Mouse (Mus musculus) gastrocnemius, postnatal 36 days (tissue): ENCODE results near the gene Trmt2a. TPM values are rescaled to one million over a fixed set of nuclear protein-coding genes. Genes with fewer than 3 reads are reported as not detected.

Experiments
- DNase-seq, 2 experiments: peaks; one replicate each; pipeline ENCODE4 v3.0.0; 2022
- intact Hi-C: fragments of 180-260 bp; cut with DNase I; formaldehyde crosslinking; loops from one replicate; pipeline ENCODE4 v1.15.1; 2025
- long read RNA-seq, 2 experiments: library from polyadenylated mRNA; stranded (forward); transcript quantifications; one replicate each; pipeline ENCODE4 v2.0.0; 2021
- total RNA-seq, 2 experiments: library from RNA; stranded (reverse); gene quantifications; 2 replicates each; pipeline ENCODE4 v1.2.3; 2021

The Trmt2a gene
- total RNA-seq, result 10 to 100 TPM in 1 of 2 experiments, 1 to 10 TPM in 1; 8.8 to 10.4 TPM
- long read RNA-seq, experiment 1, partial matches to known transcripts, result 0 of 4 reads
- long read RNA-seq, experiment 1, other reads (novel, unspliced or antisense), result 0 of 4 reads
- long read RNA-seq, experiment 2, partial matches to known transcripts, result 0 of 6 reads
- long read RNA-seq, experiment 2, other reads (novel, unspliced or antisense), result 1 of 6 reads

DNA sequence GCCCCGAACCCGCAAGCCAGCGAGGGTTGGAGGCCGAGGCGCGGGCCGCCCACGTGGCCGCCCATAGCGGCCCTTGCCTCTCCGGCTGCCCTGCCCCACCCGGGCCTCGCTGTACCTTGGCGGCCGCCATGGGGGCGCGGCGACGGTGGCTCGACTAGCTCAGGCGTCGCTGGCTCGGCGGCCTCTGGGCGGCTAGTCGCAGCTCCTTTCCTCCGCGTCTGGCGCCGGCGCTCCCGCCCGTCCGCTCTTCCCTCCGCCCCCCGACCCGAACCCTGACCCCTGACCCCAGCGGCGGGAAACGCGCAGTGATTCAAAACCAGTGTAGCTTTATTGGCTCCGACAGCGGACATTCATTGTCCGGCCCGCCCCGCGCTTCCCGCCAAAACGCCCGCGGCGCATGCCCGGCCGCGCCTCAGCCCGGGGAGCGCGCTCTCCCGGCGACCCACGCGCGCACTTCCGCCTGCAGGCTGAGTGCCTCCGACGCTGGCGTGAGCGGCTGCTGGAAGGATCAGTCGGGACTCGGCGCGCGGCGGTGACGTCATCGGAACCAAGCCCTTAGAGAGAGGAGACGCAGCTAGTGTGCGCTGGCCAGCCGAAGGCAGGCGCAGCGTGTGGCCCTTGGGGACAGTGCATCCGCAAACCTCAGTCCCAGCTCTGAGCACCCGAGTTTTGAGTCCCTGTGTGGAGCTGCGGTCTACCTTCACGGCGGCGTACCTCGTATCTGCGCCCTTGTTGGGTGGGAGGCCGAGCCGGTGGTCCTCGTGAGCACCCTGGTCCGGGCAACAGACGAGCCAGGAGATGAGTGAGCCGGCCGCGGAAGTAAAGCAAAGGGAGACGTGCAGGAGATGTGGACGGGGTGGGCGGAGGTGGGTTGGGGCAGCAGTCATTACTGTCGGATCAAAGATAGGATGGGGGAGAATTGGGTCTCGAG is at the start of gene Trmt2a, which contains the start of gene Ranbp1:
Gene Trmt2a (plus strand): TSS at position 247 of the 931 bp plus-strand sequence.
Gene Ranbp1 (minus strand): TSS at position 300 of the 931 bp plus-strand sequence.
- intact Hi-C loops, result no loop called here
- DNase-seq, result peak; percentile 96 to 97

DNA sequence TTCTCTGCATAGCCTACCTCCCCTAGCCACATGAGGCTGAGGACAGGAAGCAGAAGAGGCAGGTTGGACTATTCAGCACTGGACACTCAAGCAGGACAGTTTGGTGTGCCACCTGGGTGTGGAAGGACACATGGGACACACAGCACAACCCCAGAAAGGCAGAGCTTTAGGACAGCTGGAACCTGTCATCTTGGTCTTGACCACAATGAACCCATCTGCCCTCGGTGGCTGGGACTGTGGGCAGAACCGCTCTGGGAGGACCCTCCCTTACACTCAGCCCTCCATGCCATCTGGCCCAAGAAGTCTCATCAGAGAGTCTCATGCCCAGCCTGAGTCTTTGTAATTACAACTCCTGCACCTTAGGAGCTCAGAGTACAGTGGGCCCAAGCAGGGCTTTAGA is 48.4 kb upstream of the Trmt2a start:
- intact Hi-C loops, result no loop called here
- no peak for DNase-seq

DNA sequence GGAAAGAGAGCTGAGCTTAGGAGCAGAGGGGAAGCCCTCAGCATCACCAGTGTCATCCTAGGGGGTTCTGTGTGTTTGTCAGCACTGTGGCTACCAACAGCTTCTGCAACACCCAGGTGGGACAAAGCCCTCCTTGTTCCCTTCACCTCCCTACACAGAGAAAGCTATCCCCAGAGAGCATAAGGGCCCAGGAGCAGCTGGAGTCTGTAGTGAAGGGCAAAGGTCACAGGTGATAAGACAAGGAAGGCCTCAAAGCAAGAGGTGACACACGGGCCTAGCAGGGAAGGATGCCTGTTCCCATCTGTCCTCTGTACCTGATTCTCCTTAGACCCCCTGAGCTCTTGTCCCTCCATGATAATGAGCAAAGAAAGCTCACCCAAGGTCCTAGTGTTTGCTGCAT is 46.9 kb upstream of the Trmt2a start:
- DNase-seq, result no peak
- intact Hi-C loops, result no loop called here

DNA sequence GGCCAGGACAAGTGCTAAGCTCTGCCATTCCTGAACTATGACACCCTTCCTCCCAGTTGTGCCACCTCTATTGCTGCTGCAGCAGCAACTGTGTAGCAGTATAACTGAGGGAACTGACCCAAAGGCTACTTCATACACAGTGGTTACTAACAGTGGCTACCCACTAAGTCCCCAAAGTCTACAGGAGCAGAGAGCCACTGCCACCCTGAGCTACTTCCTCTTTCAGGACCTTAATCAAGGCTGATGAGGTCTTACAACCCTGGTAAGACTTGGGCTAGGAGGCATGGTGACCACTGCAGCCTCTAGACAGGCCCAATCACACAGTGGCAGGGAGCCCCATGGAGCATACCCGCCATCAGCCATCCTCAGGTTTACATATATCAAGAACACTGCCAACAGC is 46.4 kb upstream of the Trmt2a start:
- no peak for DNase-seq
- intact Hi-C loops, result no loop called here

DNA sequence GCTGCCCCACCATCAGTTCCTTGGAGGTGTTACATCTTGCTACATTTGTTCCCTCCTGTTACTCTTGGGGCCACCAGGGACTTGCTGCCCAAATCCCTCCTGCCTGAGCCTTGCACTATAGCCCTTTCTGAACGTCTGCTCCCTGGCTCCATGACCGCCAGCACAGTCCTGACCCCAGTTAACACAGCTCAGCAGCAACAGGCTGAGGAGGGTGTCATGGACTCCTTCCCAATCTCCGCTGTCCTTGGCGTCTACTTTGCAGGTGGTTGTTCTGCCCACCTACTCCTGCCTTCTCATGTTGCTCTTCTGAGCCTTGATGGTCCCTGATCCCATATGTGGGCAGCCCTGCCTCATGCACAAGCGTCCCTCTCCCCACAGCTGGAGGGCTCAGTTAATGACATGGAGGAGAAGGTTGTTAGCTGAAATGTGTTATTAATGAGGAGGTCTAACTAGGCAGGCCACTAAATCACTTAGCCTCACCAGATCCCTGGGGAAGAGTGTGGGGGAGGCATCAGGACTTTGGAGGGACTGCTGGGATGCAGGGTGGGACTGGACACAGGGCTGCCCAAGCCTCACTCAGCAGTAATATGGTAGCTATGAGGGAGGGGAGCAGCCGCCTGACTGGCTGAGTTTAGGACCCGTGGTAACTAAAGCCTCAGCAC is 44.9 kb upstream of the Trmt2a start:
- intact Hi-C loops, result no loop called here

DNA sequence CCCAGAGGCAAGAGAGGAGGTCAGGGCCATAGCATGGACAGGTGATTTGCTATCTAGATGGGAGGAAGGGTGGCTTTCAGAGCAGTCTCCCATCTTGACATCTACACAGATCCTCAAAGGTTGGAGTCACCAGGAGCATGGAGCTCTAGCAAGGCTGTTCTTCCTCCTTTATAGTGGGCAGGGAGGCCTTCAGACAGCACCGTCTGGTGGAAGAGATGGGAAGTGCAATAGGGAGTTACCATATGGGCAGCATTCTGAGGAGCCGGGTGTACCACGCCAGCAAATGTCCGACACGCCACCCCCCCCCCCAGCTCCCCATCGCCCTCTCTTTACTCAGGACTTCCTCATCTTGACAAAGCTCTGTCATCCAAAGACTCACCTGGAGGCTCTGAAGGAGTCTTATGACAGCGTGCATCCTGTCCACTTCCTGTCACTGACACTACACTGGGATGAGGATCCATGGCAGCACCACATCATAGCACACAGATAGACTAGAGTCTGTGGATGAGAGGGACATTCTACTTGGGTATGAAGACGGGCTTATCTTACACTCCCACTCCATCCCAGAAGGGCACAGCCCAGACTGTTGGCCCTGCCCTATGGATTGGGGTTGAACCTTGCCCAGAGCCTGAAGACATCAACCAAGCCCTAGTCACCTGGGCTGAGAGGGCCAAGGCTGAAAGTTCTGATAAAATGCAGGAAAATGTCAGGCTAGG is 37.6 kb upstream of the Trmt2a start:
- intact Hi-C loops, result loop anchor here (2.0 to 5.0 kb wide), 2 partner anchors 34 to 159 kb away; partner anchors contain the start of gene Dgcr6
- peak in 1 of 2 experiments; percentile 54 for DNase-seq

More for the DNA sequence above, 44.9 kb upstream of the Trmt2a start:
- DNase-seq, result no peak

DNA sequence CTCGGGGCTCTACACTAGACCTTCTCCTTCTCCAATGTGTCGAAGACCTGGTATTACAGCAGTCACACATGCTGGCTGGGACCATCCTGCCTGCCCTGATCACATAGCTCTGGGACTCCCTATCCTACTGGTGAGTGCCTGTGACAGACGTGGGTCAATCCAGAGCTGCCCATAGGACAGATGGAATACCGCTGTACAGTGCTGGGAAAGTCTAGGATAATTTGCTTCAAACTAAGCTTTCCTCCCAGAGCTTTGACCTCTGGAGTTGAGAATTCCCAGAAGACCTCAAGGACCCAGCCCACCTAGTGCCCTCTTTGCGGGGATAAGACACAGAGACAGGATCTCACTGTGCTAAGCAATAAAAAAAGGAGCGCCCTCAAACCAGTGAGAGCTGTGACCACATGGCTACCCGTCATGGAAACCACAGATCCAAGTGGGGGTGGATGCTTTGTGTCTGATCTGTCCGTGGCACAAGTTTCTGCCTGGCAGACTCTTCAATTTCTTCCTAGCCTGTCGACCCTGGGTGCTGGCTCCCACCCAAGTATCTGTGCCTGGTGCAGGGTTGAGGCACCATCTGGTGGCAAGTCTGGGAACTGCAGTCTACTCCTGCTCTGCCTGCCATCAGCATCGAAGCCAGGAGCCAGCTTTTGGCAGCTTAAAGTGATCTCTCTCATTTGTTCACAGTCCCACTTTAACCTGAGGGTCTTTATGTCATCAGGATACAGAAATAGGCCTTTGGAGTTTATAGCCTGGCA is 36.9 kb upstream of the Trmt2a start:
- intact Hi-C loops, result loop anchor here (1.0 to 5.0 kb wide), 3 partner anchors 35 to 159 kb away; partner anchors contain the start of gene Dgcr6
- DNase-seq, result peak; percentile 78 to 85

DNA sequence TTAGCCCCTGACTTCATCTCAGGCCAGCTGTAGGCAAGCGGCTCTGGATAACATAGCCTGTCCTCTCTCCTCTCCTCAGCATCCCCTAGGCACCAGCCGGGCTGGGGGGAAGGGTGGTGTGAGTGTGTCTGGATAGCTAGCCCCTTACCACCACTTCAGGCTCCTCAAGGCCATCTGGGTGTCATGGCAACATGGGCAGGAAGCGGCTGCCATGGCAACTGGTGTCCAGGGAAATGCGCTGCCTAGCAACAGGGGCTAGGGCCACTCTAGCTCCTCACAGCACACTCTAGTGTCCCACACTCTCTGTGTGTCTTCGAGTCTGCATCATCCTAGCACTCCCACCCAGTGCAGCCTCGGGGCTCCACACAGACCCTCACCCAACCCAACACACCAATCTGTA is 34.8 kb upstream of the Trmt2a start:
- intact Hi-C loops, result loop anchor here (5.0 kb wide), 1 partner anchor 161 kb away; the partner anchor contains the start of gene Dgcr6
- no peak for DNase-seq

DNA sequence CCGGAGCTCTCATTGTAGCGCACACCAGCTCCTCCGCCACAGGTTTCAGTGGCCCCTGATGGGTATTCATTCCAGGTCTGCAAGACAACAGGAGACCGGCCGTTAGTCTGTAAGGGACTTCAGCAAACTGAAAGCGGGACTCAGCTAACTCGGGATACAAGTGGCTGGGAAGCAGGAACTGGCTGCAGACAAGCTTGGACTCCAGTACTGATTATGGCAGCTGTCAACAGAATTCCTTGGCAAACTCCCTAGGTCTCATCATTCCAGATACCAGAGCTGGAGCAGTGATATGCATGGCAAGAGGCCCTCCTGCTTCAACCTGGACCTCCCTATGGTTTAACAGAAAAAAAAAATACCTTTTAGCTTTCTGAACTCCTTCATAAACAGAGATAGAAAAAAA is 33.6 kb upstream of the Trmt2a start:
- no peak for DNase-seq
- intact Hi-C loops, result loop anchor here (5.0 kb wide), 1 partner anchor 163 kb away; the partner anchor contains the start of gene Dgcr6

DNA sequence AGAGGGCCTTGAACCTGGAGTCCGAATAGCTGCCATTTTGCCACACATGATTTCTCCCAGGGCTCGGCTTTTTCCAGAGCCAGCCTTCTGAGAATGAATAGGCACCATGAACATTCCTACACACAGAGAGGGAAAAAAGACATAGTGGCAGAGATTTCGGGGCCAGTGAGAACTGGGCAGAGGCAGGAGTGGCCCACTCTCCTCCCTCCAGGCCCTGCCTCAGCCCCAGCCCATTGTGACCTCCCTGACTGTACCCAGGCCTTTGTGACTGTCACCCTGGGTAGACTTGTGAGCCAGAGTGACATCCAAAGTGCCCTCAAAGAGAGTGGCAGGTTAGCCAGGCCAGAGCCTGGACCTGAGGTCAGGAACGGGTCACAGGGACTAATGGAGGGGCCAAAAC is 30.9 kb upstream of the Trmt2a start, which contains the start of gene Ccdc188:
Gene Ccdc188 (plus strand): TSS at position 301 of the 400 bp plus-strand sequence.
- intact Hi-C loops, result no loop called here
- DNase-seq, result no peak

DNA sequence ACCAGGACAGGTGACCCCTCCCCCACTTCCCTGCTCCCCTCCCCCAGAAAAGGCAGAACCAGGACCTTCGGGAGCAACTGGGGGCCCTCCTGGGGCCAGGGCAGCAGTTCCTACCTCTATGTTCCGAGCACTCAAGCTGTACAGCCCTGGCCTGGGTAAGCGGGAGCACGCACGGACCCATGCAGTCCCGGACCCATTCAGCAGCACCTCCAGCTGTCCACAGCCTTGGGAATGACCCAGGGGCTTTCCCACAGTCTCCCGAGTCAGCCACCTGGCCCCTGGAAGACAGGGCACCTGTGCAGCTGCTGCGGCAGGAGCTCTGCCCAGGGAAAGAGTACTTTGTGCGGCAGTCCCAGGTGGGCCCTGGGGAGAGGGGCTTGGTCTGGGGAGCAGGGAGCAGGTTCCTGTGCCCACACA is 29.9 kb upstream of the Trmt2a start:
- intact Hi-C loops, result no loop called here
- DNase-seq, result no peak

DNA sequence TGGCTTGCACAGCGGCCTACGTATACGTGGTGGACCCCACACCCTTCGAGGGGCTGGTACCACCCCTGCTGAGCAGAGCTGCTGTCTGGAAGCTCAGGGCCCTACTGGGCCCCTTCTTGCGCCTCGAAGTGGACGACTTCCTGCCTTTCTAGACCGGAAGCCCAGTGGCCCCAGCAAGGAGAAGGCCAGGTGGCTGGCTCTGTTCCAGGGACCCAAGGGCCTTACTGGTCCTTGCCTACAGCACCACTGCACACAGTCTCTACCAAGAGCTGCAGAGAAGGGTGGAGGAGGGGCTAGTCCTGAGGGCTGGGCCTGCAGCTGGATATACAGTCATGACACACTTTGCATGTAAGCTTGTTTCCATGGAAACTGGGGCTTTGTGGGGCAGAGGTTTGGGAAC is 28.5 kb upstream of the Trmt2a start:
- no peak for DNase-seq
- intact Hi-C loops, result no loop called here

DNA sequence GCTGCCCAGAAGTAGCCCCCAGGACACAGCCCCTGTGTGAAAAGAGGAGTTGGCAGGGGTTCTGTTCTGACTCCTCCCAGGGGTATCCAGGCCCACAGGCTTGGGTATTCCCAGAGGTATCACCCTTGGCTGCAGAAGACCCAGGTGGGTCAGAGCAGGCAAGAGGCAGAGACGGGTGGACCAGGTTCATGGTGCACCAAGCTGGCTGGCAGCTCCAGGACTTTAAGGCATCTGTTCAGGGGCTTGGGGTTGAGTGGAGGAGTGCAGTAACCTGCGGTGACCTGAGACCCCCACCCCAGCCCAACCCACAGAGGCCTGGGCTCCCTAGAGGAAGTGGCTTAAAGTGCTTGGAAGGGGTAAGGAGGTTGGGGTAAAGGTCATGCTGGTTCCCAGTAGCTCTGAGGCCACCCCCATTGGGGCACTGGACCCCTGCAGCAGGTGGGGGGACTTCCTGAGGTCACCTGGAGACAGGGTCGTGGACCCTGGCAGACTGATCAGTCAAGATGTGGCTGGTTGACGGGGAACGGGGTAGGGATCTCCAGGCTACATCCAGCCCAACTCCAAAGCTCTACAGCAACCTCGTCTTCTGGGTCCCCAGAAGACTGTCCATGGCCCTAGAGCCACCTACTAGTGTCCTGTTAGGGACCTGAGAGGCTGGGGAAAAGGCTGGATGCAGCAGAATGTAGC is 27.5 kb upstream of the Trmt2a start:
- intact Hi-C loops, result no loop called here
- no peak for DNase-seq

DNA sequence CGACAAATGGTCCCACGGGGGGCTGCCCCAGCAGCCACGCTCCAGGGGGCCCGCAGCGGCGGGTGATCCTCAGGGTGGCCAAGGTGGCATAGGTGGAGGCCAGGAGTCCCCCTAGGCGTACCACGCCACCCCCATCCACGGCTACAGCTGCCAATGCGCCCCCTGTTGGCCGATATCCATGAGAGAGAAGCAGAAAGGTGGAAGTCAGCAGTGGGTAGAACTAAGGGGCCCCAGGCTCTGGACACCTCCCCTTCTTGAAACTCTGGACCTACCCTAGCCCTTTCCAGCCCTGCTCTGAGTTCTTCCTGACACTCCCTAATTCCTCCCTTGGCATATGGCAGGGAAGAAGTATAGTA is 27.0 kb upstream of the Trmt2a start:
- intact Hi-C loops, result no loop called here
- DNase-seq, result no peak

DNA sequence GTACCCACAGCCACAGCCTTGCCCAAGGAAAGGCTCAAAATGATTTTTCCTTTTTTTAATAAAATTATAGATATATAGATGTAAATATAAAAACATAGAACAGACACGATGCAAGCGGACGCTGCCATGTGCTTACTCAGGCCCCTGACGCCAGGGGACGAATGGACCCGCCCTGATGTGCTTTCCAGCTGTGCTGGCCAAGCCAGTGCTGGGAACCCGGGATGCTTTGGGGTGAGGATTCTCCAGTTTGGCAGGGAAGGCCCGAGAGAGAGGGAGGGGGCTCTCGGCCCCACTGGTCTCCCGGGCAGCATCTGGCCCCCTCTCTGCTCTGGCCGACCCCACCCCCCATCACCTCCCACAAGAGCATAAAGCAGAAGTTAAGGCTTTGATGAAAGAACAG is 26.3 kb upstream of the Trmt2a start:
- intact Hi-C loops, result no loop called here
- peak in 1 of 2 experiments; percentile 35 for DNase-seq

DNA sequence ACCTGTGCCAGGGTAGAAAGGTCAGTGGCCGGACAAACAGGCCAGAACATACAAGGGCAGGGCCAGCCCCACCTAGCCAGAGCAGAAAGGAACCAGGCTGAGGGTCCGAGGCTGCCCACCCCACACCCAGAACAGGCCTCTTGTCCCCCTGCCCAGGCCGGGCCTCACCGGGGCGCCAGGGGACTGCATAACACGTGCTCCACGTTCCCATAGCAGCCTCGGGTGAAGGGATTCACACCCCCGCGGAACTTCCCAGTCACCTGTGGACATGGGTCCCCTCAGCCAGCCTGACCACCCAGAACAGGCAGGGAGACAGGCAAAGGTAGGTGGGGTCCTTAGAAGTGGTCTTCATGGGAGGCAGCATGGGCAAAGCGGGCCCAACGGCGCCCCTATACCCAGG is 21.3 kb upstream of the Trmt2a start:
- DNase-seq, result no peak
- intact Hi-C loops, result no loop called here

DNA sequence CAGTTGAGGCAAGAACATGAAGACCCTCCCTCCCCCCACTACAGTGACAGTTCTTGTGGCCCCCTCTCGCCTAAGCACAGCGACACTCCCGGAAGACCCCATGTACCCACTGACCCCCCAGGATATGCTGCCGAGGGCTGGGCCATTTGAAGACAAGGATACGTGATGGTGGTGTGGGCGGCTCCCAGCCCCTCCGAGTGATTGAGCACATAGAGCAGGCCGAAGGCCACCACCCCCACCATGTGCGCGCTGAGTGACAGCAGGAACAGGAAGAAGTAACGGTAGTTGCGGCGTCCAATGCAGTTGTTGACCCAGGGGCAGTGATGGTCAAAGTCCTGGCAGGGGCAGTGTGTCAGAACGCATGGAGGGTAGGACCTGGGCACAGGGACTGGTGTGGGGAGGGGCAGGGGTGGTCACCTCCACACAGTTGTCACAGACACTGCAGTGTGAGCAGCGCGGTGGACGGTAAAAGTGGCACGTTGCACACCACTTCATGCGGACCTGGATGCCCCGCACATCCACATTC is 20.5 kb upstream of the Trmt2a start:
- intact Hi-C loops, result no loop called here

DNA sequence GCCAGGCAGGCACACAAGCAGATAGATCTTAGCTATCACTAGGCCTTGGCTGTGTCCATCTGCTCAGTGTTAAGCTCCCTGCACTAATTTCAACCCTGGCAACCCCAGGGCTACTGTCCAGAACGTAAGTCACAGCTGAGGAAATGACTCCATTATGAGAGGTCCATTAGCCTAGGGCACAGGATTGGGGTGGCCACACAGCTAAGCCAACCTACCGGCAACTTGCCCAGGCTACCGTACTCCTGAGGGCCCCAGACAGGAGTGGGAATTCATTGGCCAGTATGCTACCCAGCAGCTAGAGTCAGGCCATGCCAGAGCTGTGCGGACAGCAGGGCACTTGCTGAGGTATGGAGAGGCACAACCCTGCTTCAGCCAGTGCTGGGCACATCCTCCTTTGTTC is 19.6 kb upstream of the Trmt2a start:
- DNase-seq, result no peak
- intact Hi-C loops, result no loop called here

More for the DNA sequence above, 20.5 kb upstream of the Trmt2a start:
- DNase-seq, result no peak

DNA sequence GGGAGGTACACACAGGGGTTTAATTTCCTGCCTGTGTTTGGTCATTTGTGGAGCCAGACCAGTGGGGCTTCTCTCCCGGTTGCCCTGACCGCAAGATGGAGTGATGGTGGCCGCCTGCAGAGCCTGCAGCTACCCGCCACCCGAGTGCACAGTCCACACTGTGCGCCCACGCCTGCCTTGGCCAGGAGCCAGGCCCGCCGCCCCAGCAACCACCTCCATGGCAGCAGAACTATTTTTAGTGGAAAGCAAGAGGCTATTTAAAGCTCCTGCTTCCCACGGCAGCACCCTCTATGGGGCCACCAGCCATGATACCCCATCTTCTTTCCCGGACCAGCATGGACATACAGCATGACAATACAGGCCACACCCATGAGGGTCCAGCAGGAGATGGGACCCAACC is 18.9 kb upstream of the Trmt2a start:
- DNase-seq, result no peak
- intact Hi-C loops, result no loop called here
